Mouse (Mus musculus): ENCODE data around the gene Dnmt3l.

GRCm38 (mm10) chr10:78028129-78028528 lies 13.6 kb upstream of the Dnmt3l start:
- TF ChIP-seq CTCF (IDR thresholded peaks at IDR 0.05) (peak; percentile 98), EP300 (IDR thresholded peaks at IDR 0.05) (no peak)
